Mouse (Mus musculus) cerebellum, adult 9-10 months (tissue): ENCODE measurements around the gene Map3k14.

ENCODE experiments used
- DNase-seq: peaks from one replicate; pipeline ENCODE4 v3.0.0; 2022

Map3k14 gene

GRCm38 (mm10) chr11:103271979-103272378 lies 4.7 kb upstream of the Map3k14 start:
- no peak for DNase-seq

GRCm38 (mm10) chr11:103269426-103269825 lies 2.2 kb upstream of the Map3k14 start:
- no peak for DNase-seq

GRCm38 (mm10) chr11:103268905-103269304 lies 1.6 kb upstream of the Map3k14 start:
- no peak for DNase-seq

GRCm38 (mm10) chr11:103268350-103268749 lies 1.1 kb upstream of the Map3k14 start:
- DNase-seq: no peak

GRCm38 (mm10) chr11:103266729-103267345 lies 435 bp downstream of the Map3k14 start:
- DNase-seq: no peak

- DNase-seq: no peak
Measured at GRCm38 (mm10) chr11:103265856-103266255, 1.4 kb downstream of the Map3k14 start.

GRCm38 (mm10) chr11:103265211-103265610 lies 2.1 kb downstream of the Map3k14 start:
- DNase-seq: no peak

GRCm38 (mm10) chr11:103264427-103265005 lies 2.8 kb downstream of the Map3k14 start:
- DNase-seq: no peak

GRCm38 (mm10) chr11:103263551-103263950 lies 3.7 kb downstream of the Map3k14 start:
- DNase-seq: no peak

- DNase-seq: no peak
Measured at GRCm38 (mm10) chr11:103262412-103263267, 4.6 kb downstream of the Map3k14 start.

GRCm38 (mm10) chr11:103261671-103262411 lies 5.4 kb downstream of the Map3k14 start:
- DNase-seq: peak; percentile 18

GRCm38 (mm10) chr11:103260515-103261192 lies 6.6 kb downstream of the Map3k14 start:
- peak; percentile 13 for DNase-seq

- DNase-seq: no peak
Measured at GRCm38 (mm10) chr11:103260034-103260433, 7.2 kb downstream of the Map3k14 start.

GRCm38 (mm10) chr11:103257938-103258481 lies 9.3 kb downstream of the Map3k14 start:
- DNase-seq: no peak

GRCm38 (mm10) chr11:103253605-103254004 lies 13.7 kb downstream of the Map3k14 start:
- DNase-seq: no peak

GRCm38 (mm10) chr11:103252380-103252779 lies 14.9 kb downstream of the Map3k14 start:
- no peak for DNase-seq

GRCm38 (mm10) chr11:103250324-103250723 lies 16.9 kb downstream of the Map3k14 start:
- no peak for DNase-seq

GRCm38 (mm10) chr11:103249509-103249908 lies 17.8 kb downstream of the Map3k14 start:
- DNase-seq: no peak

GRCm38 (mm10) chr11:103248837-103249236 lies 18.4 kb downstream of the Map3k14 start:
- no peak for DNase-seq

GRCm38 (mm10) chr11:103247504-103248177 lies 19.6 kb downstream of the Map3k14 start:
- DNase-seq: peak; percentile 67

- DNase-seq: no peak
Measured at GRCm38 (mm10) chr11:103246731-103247290, 20.5 kb downstream of the Map3k14 start.
